Mouse (Mus musculus) WW6 (cell line): ENCODE results near the gene Pmf1.

Source experiments
- DNase-seq: peaks from one replicate; pipeline ENCODE4 v3.0.0-alpha.2; 2013; ENCODE audit warnings: low read depth, low spot score

Gene Pmf1

DNA sequence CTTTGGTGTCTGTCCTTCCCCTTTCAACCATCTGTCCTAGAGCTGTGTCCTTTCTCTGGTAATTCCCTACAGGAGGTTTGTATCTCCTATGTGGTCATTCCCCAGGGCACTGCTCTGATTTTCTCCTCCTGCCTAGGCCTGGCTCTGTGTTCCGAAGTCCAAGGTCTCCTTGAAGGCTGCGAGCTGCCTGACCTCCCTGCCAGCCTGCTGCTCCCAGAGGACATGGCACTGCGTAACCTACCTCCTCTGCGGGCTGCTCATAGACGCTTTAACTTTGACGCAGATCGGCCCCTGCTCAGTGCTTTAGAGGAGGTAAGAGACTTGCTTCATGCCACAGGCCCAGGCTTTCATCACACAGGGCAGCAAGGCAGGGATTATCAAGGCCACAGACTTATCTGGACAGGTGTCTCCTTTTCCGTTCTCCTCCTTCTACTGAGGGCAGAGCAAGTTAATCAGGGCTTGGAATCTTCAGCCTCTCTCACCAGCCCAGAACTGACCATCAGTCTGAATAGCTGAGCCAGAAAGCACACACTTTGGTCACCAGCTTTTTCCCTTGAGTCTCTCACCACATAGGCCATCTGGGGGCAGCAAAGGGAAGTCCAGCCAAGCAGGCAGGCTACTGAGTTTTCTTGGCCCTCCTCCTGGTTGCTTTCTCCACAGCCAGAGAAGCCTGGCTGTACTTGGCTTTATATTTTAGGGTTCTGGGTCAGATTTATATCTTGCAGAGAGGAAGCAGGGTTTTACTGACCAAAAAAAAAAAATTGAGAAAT is 55.5 kb downstream of the Pmf1 start:
- no peak for DNase-seq

DNA sequence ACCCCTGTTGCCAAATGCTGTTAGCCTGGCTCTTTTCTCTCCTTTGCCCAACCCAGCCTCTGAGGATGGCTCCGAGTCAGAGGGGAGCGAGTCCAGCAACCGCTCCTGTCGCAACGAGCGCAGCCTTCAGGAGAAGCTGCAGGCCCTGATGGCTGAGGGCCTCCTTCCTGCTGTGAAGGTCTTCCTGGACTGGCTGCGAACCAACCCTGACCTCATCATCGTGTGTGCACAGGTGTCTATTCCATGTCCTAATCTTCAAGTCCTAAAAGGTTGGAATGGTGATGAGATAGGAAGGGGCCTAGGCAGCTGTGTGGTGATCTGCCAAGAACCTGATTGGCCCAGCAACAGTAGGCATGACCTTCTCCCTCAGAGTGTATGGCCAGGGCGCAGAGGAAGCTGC is 57.2 kb downstream of the Pmf1 start:
- DNase-seq: no peak

DNA sequence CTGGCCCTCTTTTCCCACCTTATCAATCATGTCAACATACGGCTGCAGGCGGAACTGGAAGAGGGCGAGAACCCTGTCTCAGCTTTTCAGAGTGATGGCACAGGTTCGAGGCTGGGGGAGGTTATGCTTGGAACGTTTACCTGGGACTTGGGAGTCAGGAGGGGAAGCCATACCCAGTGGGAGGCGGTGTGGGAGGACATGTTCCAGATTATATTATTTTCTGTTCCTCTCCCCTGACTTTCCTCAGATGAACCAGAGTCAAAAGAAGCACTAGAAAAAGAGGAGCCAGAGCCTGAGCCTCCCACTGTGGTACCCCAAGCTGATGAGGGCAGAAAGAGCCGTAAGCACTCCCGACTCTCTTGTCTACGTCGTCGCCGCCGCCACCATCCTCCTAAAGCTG is 59.4 kb downstream of the Pmf1 start:
- no peak for DNase-seq
